Mouse (Mus musculus): ENCODE measurements at regions not wholly inside any gene's neighbourhood (a gene's known extent, or its start where the extent isn't known, plus 50 kb on each side); places are given as distances from the start of the nearest gene placed in this dataset.
"Not testable (repeated sequence)": the region's sequence is repeated elsewhere in the genome, so short reads cannot be mapped to it uniquely, and the experiment has no call there.

GRCm38 (mm10) chr16:89718921-89719320 lies 147.9 kb upstream of the Krtap11-1 start:
- H3K27me3 ChIP-seq = no peaks in the 10 kb centered on the region
- 64% methylated on average over 3 of the region's 3 CpGs for WGBS
- no peak overlapping the region for H3K4me2 ChIP-seq
- H3K9ac ChIP-seq = no peak overlapping the region
- H3K4me1 ChIP-seq = no peaks in the 10 kb centered on the region
- no peak overlapping the region for H3K4me3 ChIP-seq
- no peaks in the 10 kb centered on the region for H3K36me3 ChIP-seq
- ATAC-seq (ENCODE audit: insufficient number of reproducible peaks, insufficient read depth, low FRiP score, low TSS enrichment, low read depth) = no peak
- no peaks in the 10 kb centered on the region for H3K9me3 ChIP-seq
- H3K27ac ChIP-seq = no peak overlapping the region

DNA sequence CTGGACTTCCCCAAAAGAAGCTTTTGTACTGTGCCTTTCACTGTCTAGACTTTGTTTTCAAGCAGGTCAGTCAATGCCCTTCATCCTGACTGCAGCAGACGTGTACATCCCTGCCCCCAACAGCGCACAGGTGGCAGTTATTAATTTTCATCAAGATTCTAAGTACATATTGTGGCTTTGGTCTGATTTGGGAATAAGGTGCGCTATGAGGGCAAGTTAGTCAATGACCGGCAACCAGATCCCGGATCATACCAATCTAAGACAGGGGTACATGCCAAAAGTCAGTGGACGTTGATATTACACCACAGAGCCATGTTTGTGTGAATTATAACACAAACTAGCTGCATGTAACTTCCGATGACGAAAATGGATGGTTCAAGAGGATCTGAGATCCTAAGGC lies 144.7 kb upstream of the Krtap11-1 start:
- H3K27me3 ChIP-seq; H3K4me1 ChIP-seq; H3K4me3 ChIP-seq; H3K9ac ChIP-seq; H3K9me3 ChIP-seq; H3K27ac ChIP-seq; H3K36me3 ChIP-seq; ATAC-seq (ENCODE audit: insufficient number of reproducible peaks, insufficient read depth, low FRiP score, low TSS enrichment, low read depth); H3K4me2 ChIP-seq: not testable (repeated sequence)
- WGBS = 88% methylated on average over 8 of the region's 8 CpGs

DNA sequence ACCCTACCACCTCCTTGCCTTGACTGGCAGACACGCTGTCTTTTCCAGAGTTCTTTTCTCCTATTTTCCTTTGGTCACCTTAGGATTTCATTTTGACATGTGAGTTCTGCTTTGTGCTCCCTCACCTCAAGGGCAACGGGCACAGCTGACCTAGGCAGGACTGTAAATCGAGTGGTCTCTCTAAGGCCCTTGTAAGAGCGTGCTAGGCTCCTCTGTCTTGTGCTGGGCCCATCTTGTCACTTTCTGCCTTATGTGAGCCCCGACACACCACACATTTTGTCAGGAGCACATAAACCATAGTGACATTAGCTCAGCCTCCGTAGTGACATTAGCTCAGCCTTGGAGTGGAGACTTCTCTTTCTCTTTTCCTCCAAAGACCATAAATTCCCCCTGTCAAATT lies 133.3 kb upstream of the Krtap11-1 start:
- Histone ChIP-seq H3K27me3 (no peaks in the 10 kb centered on the region), H3K9ac (no peak overlapping the region), H3K27ac (no peak overlapping the region), H3K4me1 (no peaks in the 10 kb centered on the region), H3K36me3 (no peaks in the 10 kb centered on the region), H3K4me2 (no peak overlapping the region), H3K4me3 (no peak overlapping the region), H3K9me3 (no peaks in the 10 kb centered on the region)
- 77% methylated on average over 6 of the region's 6 CpGs for WGBS
- ATAC-seq (ENCODE audit: insufficient number of reproducible peaks, insufficient read depth, low FRiP score, low TSS enrichment, low read depth) = no peak

DNA sequence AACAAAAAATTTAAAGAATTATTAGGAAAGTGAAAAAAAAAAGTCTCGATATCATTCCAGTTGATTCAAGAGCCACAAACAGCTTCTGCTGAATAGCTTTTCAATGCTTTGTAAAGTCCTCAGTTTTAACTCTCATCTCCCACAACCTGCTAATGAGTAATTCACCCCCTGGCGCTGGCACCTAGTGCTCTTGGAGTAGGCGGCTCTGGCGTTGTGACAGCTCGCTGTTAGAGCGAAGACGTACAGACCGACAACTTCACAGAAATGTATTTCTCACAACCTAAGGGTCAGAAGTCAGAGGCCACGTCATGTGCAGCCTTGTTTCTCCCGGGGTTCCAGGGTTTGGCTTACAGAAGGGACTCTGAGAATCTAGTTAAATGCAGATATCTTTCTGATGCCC lies 132.2 kb upstream of the Krtap11-1 start:
- Histone ChIP-seq H3K9me3 (no peaks in the 10 kb centered on the region), H3K9ac (no peak overlapping the region), H3K4me1 (no peaks in the 10 kb centered on the region), H3K27me3 (no peaks in the 10 kb centered on the region), H3K4me3 (no peak overlapping the region), H3K4me2 (no peak overlapping the region), H3K36me3 (no peaks in the 10 kb centered on the region), H3K27ac (no peak overlapping the region)
- ATAC-seq (ENCODE audit: insufficient number of reproducible peaks, insufficient read depth, low FRiP score, low TSS enrichment, low read depth) = no peak
- 72% methylated on average over 10 of the region's 10 CpGs for WGBS

GRCm38 (mm10) chr16:89702406-89702805 lies 131.4 kb upstream of the Krtap11-1 start:
- peak; percentile 46; the same call in 1 of the 2 replicates for ATAC-seq (ENCODE audit: insufficient number of reproducible peaks, insufficient read depth, low FRiP score, low TSS enrichment, low read depth)
- 93% methylated on average over 2 of the region's 2 CpGs for WGBS

GRCm38 (mm10) chr16:89701741-89702140 lies 130.8 kb upstream of the Krtap11-1 start:
- Histone ChIP-seq H3K9ac (no peak overlapping the region), H3K4me1 (no peaks in the 10 kb centered on the region), H3K4me2 (no peak overlapping the region), H3K36me3 (no peaks in the 10 kb centered on the region), H3K9me3 (no peaks in the 10 kb centered on the region), H3K27ac (no peak overlapping the region), H3K27me3 (no peaks in the 10 kb centered on the region), H3K4me3 (no peak overlapping the region)
- no peak for ATAC-seq (ENCODE audit: insufficient number of reproducible peaks, insufficient read depth, low FRiP score, low TSS enrichment, low read depth)
- WGBS = 92% methylated on average over 8 of the region's 8 CpGs

More at GRCm38 (mm10) chr16:89702406-89702805, 131.4 kb upstream of the Krtap11-1 start:
- Histone ChIP-seq H3K4me1 (no peaks in the 10 kb centered on the region), H3K4me2 (no peak overlapping the region), H3K36me3 (no peaks in the 10 kb centered on the region), H3K27me3 (no peaks in the 10 kb centered on the region), H3K27ac (no peak overlapping the region), H3K9ac (no peak overlapping the region), H3K4me3 (no peak overlapping the region), H3K9me3 (no peaks in the 10 kb centered on the region)

GRCm38 (mm10) chr16:89699710-89700109 lies 128.7 kb upstream of the Krtap11-1 start:
- Histone ChIP-seq H3K4me2 (no peak overlapping the region), H3K36me3 (no peaks in the 10 kb centered on the region), H3K27ac (no peak overlapping the region), H3K9me3 (no peaks in the 10 kb centered on the region), H3K9ac (no peak overlapping the region), H3K27me3 (no peaks in the 10 kb centered on the region), H3K4me1 (no peaks in the 10 kb centered on the region), H3K4me3 (no peak overlapping the region)
- WGBS = 13% methylated on average over 2 of the region's 2 CpGs
- no peak for ATAC-seq (ENCODE audit: insufficient number of reproducible peaks, insufficient read depth, low FRiP score, low TSS enrichment, low read depth)

GRCm38 (mm10) chr16:89695833-89696232 lies 124.8 kb upstream of the Krtap11-1 start:
- Histone ChIP-seq H3K9ac (no peak overlapping the region), H3K27me3 (no peaks in the 10 kb centered on the region), H3K4me3 (no peak overlapping the region), H3K9me3 (no peaks in the 10 kb centered on the region), H3K27ac (no peak overlapping the region), H3K4me2 (no peak overlapping the region), H3K36me3 (no peaks in the 10 kb centered on the region), H3K4me1 (no peaks in the 10 kb centered on the region)
- no peak for ATAC-seq (ENCODE audit: insufficient number of reproducible peaks, insufficient read depth, low FRiP score, low TSS enrichment, low read depth)
- WGBS = 70% methylated on average over 4 of the region's 4 CpGs

DNA sequence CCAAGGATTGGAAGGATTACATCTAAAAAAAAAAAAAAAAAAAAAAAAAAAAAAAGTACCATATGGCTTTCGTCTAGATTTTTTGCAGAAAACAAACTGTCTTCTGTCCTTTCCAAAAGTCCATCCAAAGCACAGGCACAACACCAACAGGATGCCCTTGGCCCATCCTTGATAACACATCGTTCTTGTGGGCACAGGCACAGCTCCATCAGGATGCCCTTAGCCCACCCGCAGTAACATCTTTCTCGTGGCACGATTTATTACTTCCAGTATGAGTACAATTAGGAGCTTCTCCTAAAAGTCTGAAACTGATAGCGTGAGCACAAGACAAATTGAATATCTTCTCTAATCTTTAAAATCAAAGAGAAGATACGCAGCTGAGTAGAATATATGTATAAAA lies 124.4 kb upstream of the Krtap11-1 start:
- WGBS = 75% methylated on average over 7 of the region's 7 CpGs

GRCm38 (mm10) chr16:89693321-89693720 lies 122.3 kb upstream of the Krtap11-1 start:
- no peaks in the 10 kb centered on the region for H3K4me1 ChIP-seq
- H3K9me3 ChIP-seq = no peaks in the 10 kb centered on the region
- no peaks in the 10 kb centered on the region for H3K36me3 ChIP-seq
- no peaks in the 10 kb centered on the region for H3K27me3 ChIP-seq
- no peak overlapping the region for H3K9ac ChIP-seq
- H3K4me3 ChIP-seq = no peak overlapping the region
- ATAC-seq (ENCODE audit: insufficient number of reproducible peaks, insufficient read depth, low FRiP score, low TSS enrichment, low read depth) = no peak
- H3K4me2 ChIP-seq = no peak overlapping the region
- no peak overlapping the region for H3K27ac ChIP-seq
- 83% methylated on average over 10 of the region's 10 CpGs for WGBS

More for the DNA sequence above, 124.4 kb upstream of the Krtap11-1 start:
- no peaks in the 10 kb centered on the region for H3K36me3 ChIP-seq
- H3K27me3 ChIP-seq = no peaks in the 10 kb centered on the region
- no peak overlapping the region for H3K9ac ChIP-seq
- no peak overlapping the region for H3K27ac ChIP-seq
- H3K4me1 ChIP-seq = no peaks in the 10 kb centered on the region
- H3K4me2 ChIP-seq = no peak overlapping the region
- no peaks in the 10 kb centered on the region for H3K9me3 ChIP-seq
- ATAC-seq (ENCODE audit: insufficient number of reproducible peaks, insufficient read depth, low FRiP score, low TSS enrichment, low read depth) = no peak
- no peak overlapping the region for H3K4me3 ChIP-seq

- no peak overlapping the region for H3K27ac ChIP-seq
- H3K9me3 ChIP-seq = no peaks in the 10 kb centered on the region
- 90% methylated on average over 6 of the region's 6 CpGs for WGBS
- no peak for ATAC-seq (ENCODE audit: insufficient number of reproducible peaks, insufficient read depth, low FRiP score, low TSS enrichment, low read depth)
- no peaks in the 10 kb centered on the region for H3K27me3 ChIP-seq
- H3K4me2 ChIP-seq = no peak overlapping the region
- H3K4me3 ChIP-seq = no peak overlapping the region
- peaks cover 2% of the 10 kb centered on the region; the same call in 1 of the 2 replicates for H3K4me1 ChIP-seq
- no peaks in the 10 kb centered on the region for H3K36me3 ChIP-seq
- H3K9ac ChIP-seq = no peak overlapping the region
These were observed 108.5 kb upstream of the Krtap11-1 start for GRCm38 (mm10) chr16:89679438-89679837.

GRCm38 (mm10) chr16:89678446-89679015 lies 107.5 kb upstream of the Krtap11-1 start:
- ATAC-seq (ENCODE audit: insufficient number of reproducible peaks, insufficient read depth, low FRiP score, low TSS enrichment, low read depth) = no peak
- 51% methylated on average over 6 of the region's 6 CpGs for WGBS
- H3K4me1 ChIP-seq = peaks cover 2% of the 10 kb centered on the region; the same call in 1 of the 2 replicates
- no peaks in the 10 kb centered on the region for H3K27me3 ChIP-seq
- no peak overlapping the region for H3K4me2 ChIP-seq
- H3K4me3 ChIP-seq = no peak overlapping the region
- H3K27ac ChIP-seq = no peak overlapping the region
- H3K36me3 ChIP-seq = no peaks in the 10 kb centered on the region
- H3K9me3 ChIP-seq = no peaks in the 10 kb centered on the region
- H3K9ac ChIP-seq = no peak overlapping the region

All from embryonic facial prominence, embryonic 13.5 days (tissue).